Mouse (Mus musculus) embryonic facial prominence, embryonic 14.5 days (tissue): ENCODE results near the gene Cadm1. TPM values are rescaled to one million over a fixed set of nuclear protein-coding genes. Genes with fewer than 3 reads are reported as not detected.
A peak's percentile ranks its signal among the peaks of the same experiment; 100 is the strongest.

Experiments
- ATAC-seq: fragments of 200-750 bp; cut with Nextera tagmentation; 2 replicates; pipeline ENCODE4 v1.8.0; 2017; ENCODE audit warnings: low read depth, moderate number of reproducible peaks, moderate TSS enrichment
- DNase-seq: peaks from one replicate; pipeline ENCODE4 v3.0.0-alpha.2; 2015; ENCODE audit warnings: low spot score
- H3K27ac ChIP-seq: fragments of 300-500 bp; sonication (generic); replicated peaks from 2 replicates; pipeline ENCODE4 v1.5.1; 2014; ENCODE audit warnings: low read depth, mild to moderate bottlenecking, low read length, moderate library complexity
- H3K27me3 ChIP-seq: fragments of 300-500 bp; sonication (generic); replicated peaks from 2 replicates; pipeline ENCODE4 v1.6.1; 2014; ENCODE audit warnings: low read length; ENCODE audit not compliant: control insufficient read depth, insufficient read depth
- H3K36me3 ChIP-seq: fragments of 300-500 bp; sonication (generic); 2 replicates; pipeline ENCODE4 v1.6.1; 2014; ENCODE audit warnings: low read length, mixed read lengths; ENCODE audit not compliant: control insufficient read depth, insufficient read depth
- H3K4me1 ChIP-seq: fragments of 300-500 bp; sonication (generic); 2 replicates; pipeline ENCODE4 v1.6.1; 2014; ENCODE audit warnings: antibody characterized with exemption, low read length; ENCODE audit not compliant: control insufficient read depth, insufficient read depth
- H3K4me2 ChIP-seq: fragments of 300-500 bp; sonication (generic); 2 replicates; pipeline ENCODE4 v1.6.1; 2014; ENCODE audit warnings: low read depth, mild to moderate bottlenecking, low read length, moderate library complexity, mixed read lengths
- H3K4me3 ChIP-seq: fragments of 300-500 bp; sonication (generic); 2 replicates; pipeline ENCODE4 v1.5.1; 2014; ENCODE audit warnings: low read depth, mild to moderate bottlenecking, low read length
- H3K9ac ChIP-seq: fragments of 300-500 bp; sonication (generic); 2 replicates; pipeline ENCODE4 v1.6.1; 2014; ENCODE audit warnings: low read depth, mild to moderate bottlenecking, low read length, moderate library complexity, mixed read lengths
- H3K9me3 ChIP-seq: fragments of 300-500 bp; sonication (generic); 2 replicates; pipeline ENCODE4 v1.6.1; 2016; ENCODE audit warnings: low read length; ENCODE audit not compliant: control insufficient read depth
- WGBS: fragments of 180-500 bp; shearing (Covaris S2); extraction: QIAGEN DNeasy Blood & Tissue Kit; methylation state at CpG from one replicate; pipeline ENCODE4 v1.1.7; 2014; 5-methylcytosine and 5-hydroxymethylcytosine counted together
- polyA plus RNA-seq: library from polyadenylated mRNA; unstranded; fragments of >200 nt; fragmentation: Nextera tagmentation; extraction: Ambion mirVana; gene quantifications from 2 replicates; pipeline ENCODE4 v1.2.1, GENCODE M21; 2014

Cadm1 gene
- polyA plus RNA-seq, 1 experiment from 2014 or later = 76.2 TPM

GRCm38 (mm10) chr9:47608441-47608840 is 78.5 kb downstream of the Cadm1 start:
- ATAC-seq (no peak), DNase-seq (no peak)
- Histone ChIP-seq H3K36me3 (no peaks in the 10 kb centered on the region), H3K4me3 (no peak overlapping the region), H3K4me1 (peaks cover 9% of the 10 kb centered on the region), H3K4me2 (no peak overlapping the region), H3K9ac (no peak overlapping the region), H3K27me3 (no peaks in the 10 kb centered on the region), H3K9me3 (no peaks in the 10 kb centered on the region), H3K27ac (no peak overlapping the region)
- WGBS = 57% methylated on average over 7 of the region's 7 CpGs

- H3K9me3 ChIP-seq = no peaks in the 10 kb centered on the region
- H3K4me3 ChIP-seq = no peak overlapping the region
- H3K9ac ChIP-seq = 0 out of 2 replicates have a peak overlapping the region, but pooled peaks have one; percentile 20
- no peak for DNase-seq
- peaks cover 9% of the 10 kb centered on the region for H3K4me1 ChIP-seq
- H3K27ac ChIP-seq = no peak overlapping the region
- H3K36me3 ChIP-seq = no peaks in the 10 kb centered on the region
- no peak overlapping the region for H3K4me2 ChIP-seq
- 43% methylated on average over 4 of the region's 6 CpGs for WGBS
- ATAC-seq = no peak
- H3K27me3 ChIP-seq = no peaks in the 10 kb centered on the region
These were observed 78.9 kb downstream of the Cadm1 start for GRCm38 (mm10) chr9:47608921-47609320.

- H3K9ac ChIP-seq = no peak overlapping the region
- H3K9me3 ChIP-seq = no peaks in the 10 kb centered on the region
- no peak overlapping the region for H3K4me2 ChIP-seq
- no peak overlapping the region for H3K27ac ChIP-seq
- WGBS = 77% methylated on average over 4 of the region's 4 CpGs
- H3K27me3 ChIP-seq = no peaks in the 10 kb centered on the region
- ATAC-seq = no peak
- no peaks in the 10 kb centered on the region for H3K36me3 ChIP-seq
- peaks cover 9% of the 10 kb centered on the region for H3K4me1 ChIP-seq
- no peak overlapping the region for H3K4me3 ChIP-seq
- DNase-seq = no peak
These were observed 79.5 kb downstream of the Cadm1 start for GRCm38 (mm10) chr9:47609443-47609842.

- H3K27ac ChIP-seq = no peak overlapping the region
- H3K4me1 ChIP-seq = peaks cover 9% of the 10 kb centered on the region
- ATAC-seq (no peak), DNase-seq (no peak)
- WGBS = 54% methylated on average over 11 of the region's 11 CpGs
- H3K9ac ChIP-seq = no peak overlapping the region
- no peak overlapping the region for H3K4me2 ChIP-seq
- no peaks in the 10 kb centered on the region for H3K9me3 ChIP-seq
- no peak overlapping the region for H3K4me3 ChIP-seq
- no peaks in the 10 kb centered on the region for H3K27me3 ChIP-seq
- no peaks in the 10 kb centered on the region for H3K36me3 ChIP-seq
These were observed 80.3 kb downstream of the Cadm1 start for GRCm38 (mm10) chr9:47610316-47610715.

- Histone ChIP-seq H3K4me1 (peaks cover 14% of the 10 kb centered on the region), H3K9me3 (no peaks in the 10 kb centered on the region), H3K4me2 (no peak overlapping the region), H3K9ac (no peak overlapping the region), H3K36me3 (no peaks in the 10 kb centered on the region), H3K4me3 (no peak overlapping the region), H3K27me3 (no peaks in the 10 kb centered on the region), H3K27ac (no peak overlapping the region)
- DNase-seq (no peak), ATAC-seq (no peak)
- WGBS = 66% methylated on average over 13 of the region's 13 CpGs
These were observed 83.0 kb downstream of the Cadm1 start for GRCm38 (mm10) chr9:47612894-47613412.

GRCm38 (mm10) chr9:47615049-47615448 is 85.1 kb downstream of the Cadm1 start:
- Histone ChIP-seq H3K4me1 (peaks cover 5% of the 10 kb centered on the region; the same call in 1 of the 2 replicates), H3K9ac (no peak overlapping the region), H3K4me2 (no peak overlapping the region), H3K9me3 (no peaks in the 10 kb centered on the region), H3K4me3 (no peak overlapping the region), H3K36me3 (no peaks in the 10 kb centered on the region), H3K27ac (no peak overlapping the region), H3K27me3 (no peaks in the 10 kb centered on the region)
- ATAC-seq (no peak), DNase-seq (no peak)
- 61% methylated on average over 6 of the region's 6 CpGs for WGBS

GRCm38 (mm10) chr9:47616391-47616790 is 86.4 kb downstream of the Cadm1 start:
- 48% methylated on average over 4 of the region's 4 CpGs for WGBS

GRCm38 (mm10) chr9:47619501-47620029 is 89.6 kb downstream of the Cadm1 start:
- no peaks in the 10 kb centered on the region for H3K27me3 ChIP-seq
- H3K9me3 ChIP-seq = no peaks in the 10 kb centered on the region
- no peak overlapping the region for H3K9ac ChIP-seq
- peak; percentile 58 for DNase-seq
- 84% methylated on average over 8 of the region's 8 CpGs for WGBS
- no peaks in the 10 kb centered on the region for H3K36me3 ChIP-seq
- H3K4me1 ChIP-seq = peaks cover 26% of the 10 kb centered on the region
- no peak overlapping the region for H3K27ac ChIP-seq
- no peak overlapping the region for H3K4me2 ChIP-seq
- H3K4me3 ChIP-seq = no peak overlapping the region
- ATAC-seq = no peak

More at GRCm38 (mm10) chr9:47616391-47616790, 86.4 kb downstream of the Cadm1 start:
- Histone ChIP-seq H3K4me1 (peaks cover 9% of the 10 kb centered on the region), H3K9ac (no peak overlapping the region), H3K9me3 (no peaks in the 10 kb centered on the region), H3K36me3 (no peaks in the 10 kb centered on the region), H3K4me2 (no peak overlapping the region), H3K27ac (no peak overlapping the region), H3K4me3 (no peak overlapping the region), H3K27me3 (no peaks in the 10 kb centered on the region)
- DNase-seq (no peak), ATAC-seq (no peak)
